Mouse (Mus musculus) bone marrow, adult 2 months (tissue): Measurements from ENCODE around the gene Ankrd50.

Experiments used
- CTCF ChIP-seq: fragments of 200-500 bp; IDR thresholded peaks from 2 replicates; pipeline ENCODE4 v1.5.1; 2011; ENCODE audit warnings: low read length, control low read depth; ENCODE audit not compliant: control insufficient read depth, insufficient read depth
- POLR2A ChIP-seq: fragments of 200-500 bp; IDR thresholded peaks from 2 replicates; pipeline ENCODE4 v1.6.1; 2011; ENCODE audit warnings: low read depth, mild to moderate bottlenecking, control low read depth, low read length, borderline replicate concordance; ENCODE audit not compliant: control insufficient read depth

GRCm38 (mm10) chr3:38502156-38502555 lies 17.5 kb upstream of the Ankrd50 start:
- TF ChIP-seq CTCF (no peak), POLR2A (no peak)
